Mouse (Mus musculus): ENCODE results near the gene Gm20388.

Gm20388 gene

GRCm38 (mm10) chr8:123882412-123882811 lies 3971.8 kb downstream of the Gm20388 start:
- in situ Hi-C loops (cut with MboI) = no loop called here

GRCm38 (mm10) chr8:123883094-123883493 lies 3972.5 kb downstream of the Gm20388 start:
- in situ Hi-C loops (cut with MboI) = no loop called here

GRCm38 (mm10) chr8:123884721-123885565 lies 3974.3 kb downstream of the Gm20388 start:
- in situ Hi-C loops (cut with MboI) = no loop called here

GRCm38 (mm10) chr8:123887163-123887562 lies 3976.5 kb downstream of the Gm20388 start:
- in situ Hi-C loops (cut with MboI) = no loop called here

GRCm38 (mm10) chr8:123887956-123888355 lies 3977.3 kb downstream of the Gm20388 start:
- in situ Hi-C loops (cut with MboI) = no loop called here

- in situ Hi-C loops (cut with MboI) = no loop called here
These were observed 3979.2 kb downstream of the Gm20388 start for GRCm38 (mm10) chr8:123889797-123890196.

- in situ Hi-C loops (cut with MboI) = no loop called here
These were observed 3980.6 kb downstream of the Gm20388 start for GRCm38 (mm10) chr8:123891271-123891670.

GRCm38 (mm10) chr8:123891883-123892585 lies 3981.4 kb downstream of the Gm20388 start:
- in situ Hi-C loops (cut with MboI) = no loop called here

GRCm38 (mm10) chr8:123892586-123893155 lies 3982.0 kb downstream of the Gm20388 start:
- in situ Hi-C loops (cut with MboI) = no loop called here

- in situ Hi-C loops (cut with MboI) = no loop called here
These were observed 3982.8 kb downstream of the Gm20388 start for GRCm38 (mm10) chr8:123893413-123893812.

- in situ Hi-C loops (cut with MboI) = no loop called here
These were observed 3984.0 kb downstream of the Gm20388 start, which contains the start of gene Acta1 for GRCm38 (mm10) chr8:123894502-123895097. Gene Acta1 (minus strand): TSS chr8:123894751.

GRCm38 (mm10) chr8:123895230-123895629 lies 3984.6 kb downstream of the Gm20388 start:
- in situ Hi-C loops (cut with MboI) = no loop called here

GRCm38 (mm10) chr8:123895680-123896365 lies 3985.2 kb downstream of the Gm20388 start:
- in situ Hi-C loops (cut with MboI) = no loop called here

- in situ Hi-C loops (cut with MboI) = no loop called here
These were observed 3985.7 kb downstream of the Gm20388 start for GRCm38 (mm10) chr8:123896366-123896761.

- in situ Hi-C loops (cut with MboI) = no loop called here
These were observed 3986.1 kb downstream of the Gm20388 start for GRCm38 (mm10) chr8:123896774-123897173.

GRCm38 (mm10) chr8:123898576-123898975 lies 3987.9 kb downstream of the Gm20388 start:
- in situ Hi-C loops (cut with MboI) = no loop called here

GRCm38 (mm10) chr8:123899366-123899765 lies 3988.7 kb downstream of the Gm20388 start:
- in situ Hi-C loops (cut with MboI) = no loop called here

GRCm38 (mm10) chr8:123902653-123903052 lies 3992.0 kb downstream of the Gm20388 start:
- in situ Hi-C loops (cut with MboI) = no loop called here

- in situ Hi-C loops (cut with MboI) = no loop called here
These were observed 3997.0 kb downstream of the Gm20388 start for GRCm38 (mm10) chr8:123907604-123908003.

- in situ Hi-C loops (cut with MboI) = no loop called here
These were observed 4001.6 kb downstream of the Gm20388 start for GRCm38 (mm10) chr8:123912265-123912664.

GRCm38 (mm10) chr8:123914635-123915034 lies 4004.0 kb downstream of the Gm20388 start:
- in situ Hi-C loops (cut with MboI) = no loop called here

GRCm38 (mm10) chr8:123924719-123925118 lies 4014.1 kb downstream of the Gm20388 start:
- in situ Hi-C loops (cut with MboI) = no loop called here
